Mouse (Mus musculus) B cell, adult 2 months (primary cell): ENCODE data around the gene Ifi27l2b.
A peak's percentile ranks its signal among the peaks of the same experiment; 100 is the strongest.

Experiments
- DNase-seq, 2 experiments: peaks; one replicate each; pipeline ENCODE4 v3.0.0; 2022

Ifi27l2b gene

GRCm38 (mm10) chr12:103433986-103434731 lies 22.9 kb downstream of the Ifi27l2b start, which contains the start of gene Ifi27:
Gene Ifi27 (plus strand): TSS chr12:103434211.
- DNase-seq, result peak; percentile 61 to 63

GRCm38 (mm10) chr12:103433430-103433829 lies 23.6 kb downstream of the Ifi27l2b start:
- no peak for DNase-seq

GRCm38 (mm10) chr12:103426710-103427109 lies 30.3 kb downstream of the Ifi27l2b start:
- no peak for DNase-seq

GRCm38 (mm10) chr12:103425729-103426470 lies 31.1 kb downstream of the Ifi27l2b start, which contains the start of gene Ddx24:
Gene Ddx24 (minus strand): TSS chr12:103425830.
- peak; percentile 99 for DNase-seq

GRCm38 (mm10) chr12:103425016-103425728 lies 31.9 kb downstream of the Ifi27l2b start:
- no peak for DNase-seq

GRCm38 (mm10) chr12:103408144-103408543 lies 48.9 kb downstream of the Ifi27l2b start:
- no peak for DNase-seq

GRCm38 (mm10) chr12:103407720-103408119 lies 49.3 kb downstream of the Ifi27l2b start, which contains the start of gene 9330161L09Rik:
Gene 9330161L09Rik (minus strand): TSS chr12:103407820.
- DNase-seq, result no peak

- DNase-seq, result no peak
These were observed 52.9 kb downstream of the Ifi27l2b start for GRCm38 (mm10) chr12:103404131-103404530.
